Mouse (Mus musculus): ENCODE measurements around the gene Mccc1. TPM values are rescaled to one million over a fixed set of nuclear protein-coding genes. Genes with fewer than 3 reads are reported as not detected.

The Mccc1 gene
- polyA plus RNA-seq, 1 experiment = 4.8 TPM

GRCm38 (mm10) chr3:35988031-35988430 lies 12.4 kb downstream of the Mccc1 start:
- TF ChIP-seq POLR2A (IDR thresholded peaks at IDR 0.05; ENCODE audit: low read depth, low read length) (no peak), CTCF (IDR thresholded peaks at IDR 0.05; ENCODE audit: extremely low read depth, insufficient read depth, insufficient read length, insufficient replicate concordance) (no peak)
- H3K27ac ChIP-seq (ENCODE audit: insufficient read depth, low read length) = no peak overlapping the region
- H3K4me1 ChIP-seq (ENCODE audit: control insufficient read depth, insufficient read depth, insufficient read length) = no peaks in the 10 kb centered on the region
- H3K27me3 ChIP-seq (ENCODE audit: control insufficient read depth, insufficient read depth, low read length) = no peaks in the 10 kb centered on the region
- no peak overlapping the region for H3K4me3 ChIP-seq (ENCODE audit: extremely low read depth, insufficient read depth, insufficient read length)
- WGBS = 92% methylated on average over 6 of the region's 6 CpGs
- H3K36me3 ChIP-seq (ENCODE audit: control insufficient read depth, insufficient read depth, low read length) = peaks cover 16% of the 10 kb centered on the region
- DNase-seq (ENCODE audit: low read depth in 1 of 2, low spot score in 2 of 2) = no peak

DNA sequence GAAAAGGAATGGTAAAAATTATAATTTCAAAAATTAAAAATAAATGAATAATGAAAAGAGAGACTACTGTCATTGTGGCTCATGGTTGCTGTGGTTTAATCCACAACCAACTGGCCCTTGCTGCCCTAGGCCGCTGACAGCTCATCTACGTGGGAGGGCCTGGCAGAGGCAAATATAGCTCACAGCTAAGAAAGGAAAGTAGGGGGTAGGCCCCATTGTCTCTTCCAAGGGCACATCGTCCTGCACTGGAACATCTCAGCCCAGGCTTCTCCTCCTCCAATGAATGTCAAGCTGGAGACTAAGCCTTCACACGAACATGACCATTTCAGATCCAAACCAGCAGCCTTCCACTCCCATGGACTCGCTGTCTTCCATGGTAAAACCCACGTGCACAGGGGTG lies 14.2 kb downstream of the Mccc1 start:
- Histone ChIP-seq H3K27ac (ENCODE audit: insufficient read depth, low read length) (no peak overlapping the region), H3K4me3 (ENCODE audit: extremely low read depth, insufficient read depth, insufficient read length) (no peak overlapping the region), H3K27me3 (ENCODE audit: control insufficient read depth, insufficient read depth, low read length) (no peaks in the 10 kb centered on the region), H3K4me1 (ENCODE audit: control insufficient read depth, insufficient read depth, insufficient read length) (no peaks in the 10 kb centered on the region), H3K36me3 (ENCODE audit: control insufficient read depth, insufficient read depth, low read length) (peaks cover 23% of the 10 kb centered on the region)
- TF ChIP-seq POLR2A (IDR thresholded peaks at IDR 0.05; ENCODE audit: low read depth, low read length) (no peak), CTCF (IDR thresholded peaks at IDR 0.05; ENCODE audit: extremely low read depth, insufficient read depth, insufficient read length, insufficient replicate concordance) (no peak)
- no peak for DNase-seq (ENCODE audit: low read depth in 1 of 2, low spot score in 2 of 2)
- 88% methylated on average over 6 of the region's 6 CpGs for WGBS

DNA sequence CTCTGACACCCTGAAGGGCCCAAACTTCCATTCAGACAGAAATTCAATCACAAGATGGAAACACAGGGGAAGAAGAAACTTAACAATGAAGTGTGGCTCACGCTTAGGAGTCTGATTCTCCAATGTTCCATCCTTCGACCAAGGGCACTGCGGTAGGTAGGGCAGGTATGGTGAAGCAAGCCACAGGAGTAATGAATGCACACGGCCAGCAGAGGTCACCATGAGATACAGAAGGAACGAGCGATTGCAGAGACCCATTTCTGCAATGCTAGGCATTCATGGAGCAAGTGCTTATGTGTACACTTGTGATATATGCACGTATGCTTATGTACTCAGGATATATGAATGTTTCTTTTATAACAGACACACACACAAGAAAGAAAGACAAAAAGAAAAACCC lies 26.9 kb downstream of the Mccc1 start:
- Histone ChIP-seq H3K27ac (ENCODE audit: insufficient read depth, low read length) (no peak overlapping the region), H3K4me3 (ENCODE audit: extremely low read depth, insufficient read depth, insufficient read length) (no peak overlapping the region), H3K4me1 (ENCODE audit: control insufficient read depth, insufficient read depth, insufficient read length) (no peaks in the 10 kb centered on the region), H3K27me3 (ENCODE audit: control insufficient read depth, insufficient read depth, low read length) (no peaks in the 10 kb centered on the region), H3K36me3 (ENCODE audit: control insufficient read depth, insufficient read depth, low read length) (peaks cover 6% of the 10 kb centered on the region)
- TF ChIP-seq POLR2A (IDR thresholded peaks at IDR 0.05; ENCODE audit: low read depth, low read length) (no peak), CTCF (IDR thresholded peaks at IDR 0.05; ENCODE audit: extremely low read depth, insufficient read depth, insufficient read length, insufficient replicate concordance) (peak; percentile 60; the same call in 1 of the 2 replicates)
- WGBS = 54% methylated on average over 7 of the region's 7 CpGs
- DNase-seq (ENCODE audit: low read depth in 1 of 2, low spot score in 2 of 2) = peak; percentile 14 to 40

- Histone ChIP-seq H3K27me3 (ENCODE audit: control insufficient read depth, insufficient read depth, low read length) (no peaks in the 10 kb centered on the region), H3K27ac (ENCODE audit: insufficient read depth, low read length) (no peak overlapping the region), H3K36me3 (ENCODE audit: control insufficient read depth, insufficient read depth, low read length) (peaks cover 6% of the 10 kb centered on the region), H3K4me3 (ENCODE audit: extremely low read depth, insufficient read depth, insufficient read length) (no peak overlapping the region), H3K4me1 (ENCODE audit: control insufficient read depth, insufficient read depth, insufficient read length) (no peaks in the 10 kb centered on the region)
- DNase-seq (ENCODE audit: low read depth in 1 of 2, low spot score in 2 of 2) = no peak
- TF ChIP-seq CTCF (IDR thresholded peaks at IDR 0.05; ENCODE audit: extremely low read depth, insufficient read depth, insufficient read length, insufficient replicate concordance) (peak; percentile 28; the same call in 1 of the 2 replicates), POLR2A (IDR thresholded peaks at IDR 0.05; ENCODE audit: low read depth, low read length) (no peak)
- 74% methylated on average over 4 of the region's 4 CpGs for WGBS
These were observed 27.5 kb downstream of the Mccc1 start for GRCm38 (mm10) chr3:35972985-35973384.

DNA sequence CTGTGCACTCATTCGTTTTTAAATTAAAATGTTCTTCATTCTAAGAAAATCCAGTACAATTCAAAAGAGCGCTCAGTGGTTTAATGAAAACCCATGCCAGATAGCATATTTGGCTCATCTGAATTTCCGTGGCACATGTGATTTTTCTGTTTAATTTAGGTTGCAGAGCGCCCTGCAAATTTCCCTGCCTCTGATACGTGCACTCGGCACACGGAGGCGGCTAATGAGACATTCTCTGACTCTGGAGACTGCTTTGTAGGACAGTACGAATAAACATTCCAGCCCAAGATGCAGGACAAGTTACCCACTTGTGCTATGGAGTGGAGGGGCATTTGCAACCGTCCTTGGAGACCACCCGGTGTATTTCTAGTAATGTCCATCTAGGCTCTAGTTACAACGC lies 29.3 kb downstream of the Mccc1 start:
- peaks cover 6% of the 10 kb centered on the region for H3K36me3 ChIP-seq (ENCODE audit: control insufficient read depth, insufficient read depth, low read length)
- TF ChIP-seq POLR2A (IDR thresholded peaks at IDR 0.05; ENCODE audit: low read depth, low read length) = no peak
- no peak for TF ChIP-seq CTCF (IDR thresholded peaks at IDR 0.05; ENCODE audit: extremely low read depth, insufficient read depth, insufficient read length, insufficient replicate concordance)
- no peak overlapping the region for H3K27ac ChIP-seq (ENCODE audit: insufficient read depth, low read length)
- H3K4me1 ChIP-seq (ENCODE audit: control insufficient read depth, insufficient read depth, insufficient read length) = no peaks in the 10 kb centered on the region
- WGBS = 95% methylated on average over 12 of the region's 12 CpGs
- DNase-seq (ENCODE audit: low read depth in 1 of 2, low spot score in 2 of 2) = no peak
- no peaks in the 10 kb centered on the region for H3K27me3 ChIP-seq (ENCODE audit: control insufficient read depth, insufficient read depth, low read length)
- H3K4me3 ChIP-seq (ENCODE audit: extremely low read depth, insufficient read depth, insufficient read length) = no peak overlapping the region

GRCm38 (mm10) chr3:35970441-35970840 lies 30.0 kb downstream of the Mccc1 start:
- TF ChIP-seq POLR2A (IDR thresholded peaks at IDR 0.05; ENCODE audit: low read depth, low read length) = no peak
- TF ChIP-seq CTCF (IDR thresholded peaks at IDR 0.05; ENCODE audit: extremely low read depth, insufficient read depth, insufficient read length, insufficient replicate concordance) = no peak
- H3K4me3 ChIP-seq (ENCODE audit: extremely low read depth, insufficient read depth, insufficient read length) = no peak overlapping the region
- WGBS = 91% methylated on average over 4 of the region's 4 CpGs
- no peak overlapping the region for H3K27ac ChIP-seq (ENCODE audit: insufficient read depth, low read length)
- H3K27me3 ChIP-seq (ENCODE audit: control insufficient read depth, insufficient read depth, low read length) = no peaks in the 10 kb centered on the region
- peaks cover 4% of the 10 kb centered on the region for H3K36me3 ChIP-seq (ENCODE audit: control insufficient read depth, insufficient read depth, low read length)
- DNase-seq (ENCODE audit: low read depth in 1 of 2, low spot score in 2 of 2) = no peak
- no peaks in the 10 kb centered on the region for H3K4me1 ChIP-seq (ENCODE audit: control insufficient read depth, insufficient read depth, insufficient read length)

DNA sequence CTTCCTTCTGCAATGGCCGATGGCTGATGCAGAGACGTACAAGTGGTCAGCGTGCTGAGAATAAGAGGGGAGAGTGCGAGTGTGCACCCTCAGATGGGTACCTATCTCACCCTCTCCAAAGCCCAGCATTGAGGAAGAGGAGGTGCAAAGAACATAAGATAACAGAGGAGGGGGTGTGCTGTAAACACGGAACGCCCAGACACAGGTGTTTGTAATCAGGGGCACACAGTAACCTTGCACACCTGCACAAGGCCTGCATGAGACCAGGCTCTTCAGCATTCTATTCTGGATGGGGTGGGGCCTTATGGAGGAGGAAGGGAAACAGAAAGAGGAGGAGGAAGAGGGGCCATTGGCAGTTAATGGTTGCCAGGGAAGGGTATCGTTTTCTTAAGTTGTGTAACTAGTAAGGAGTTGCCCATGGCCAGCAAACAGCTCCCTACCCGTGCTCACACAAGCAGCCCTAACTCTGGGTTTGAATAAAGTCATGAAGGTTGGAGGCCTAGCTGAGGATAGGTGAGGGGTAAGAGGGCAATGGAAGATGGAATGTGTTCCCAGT lies 33.0 kb downstream of the Mccc1 start:
- peaks cover 9% of the 10 kb centered on the region for H3K36me3 ChIP-seq (ENCODE audit: control insufficient read depth, insufficient read depth, low read length)
- TF ChIP-seq CTCF (IDR thresholded peaks at IDR 0.05; ENCODE audit: extremely low read depth, insufficient read depth, insufficient read length, insufficient replicate concordance) = no peak
- no peak for TF ChIP-seq POLR2A (IDR thresholded peaks at IDR 0.05; ENCODE audit: low read depth, low read length)
- H3K4me3 ChIP-seq (ENCODE audit: extremely low read depth, insufficient read depth, insufficient read length) = no peak overlapping the region
- no peaks in the 10 kb centered on the region for H3K4me1 ChIP-seq (ENCODE audit: control insufficient read depth, insufficient read depth, insufficient read length)
- 68% methylated on average over 8 of the region's 8 CpGs for WGBS
- no peak for DNase-seq (ENCODE audit: low read depth in 1 of 2, low spot score in 2 of 2)
- H3K27me3 ChIP-seq (ENCODE audit: control insufficient read depth, insufficient read depth, low read length) = no peaks in the 10 kb centered on the region
- H3K27ac ChIP-seq (ENCODE audit: insufficient read depth, low read length) = no peak overlapping the region

Measured in spleen, adult 2 months (tissue).